Mouse (Mus musculus): ENCODE data around the gene Acadsb. TPM values are rescaled to one million over a fixed set of nuclear protein-coding genes. Genes with fewer than 3 reads are reported as not detected.
"Not testable (repeated sequence)": the region's sequence is repeated elsewhere in the genome, so short reads cannot be mapped to it uniquely, and the experiment has no call there.

Gene Acadsb
- polyA plus RNA-seq (2012; rRNA removed), result 22.1 and 23.1 TPM in 2 replicates

DNA sequence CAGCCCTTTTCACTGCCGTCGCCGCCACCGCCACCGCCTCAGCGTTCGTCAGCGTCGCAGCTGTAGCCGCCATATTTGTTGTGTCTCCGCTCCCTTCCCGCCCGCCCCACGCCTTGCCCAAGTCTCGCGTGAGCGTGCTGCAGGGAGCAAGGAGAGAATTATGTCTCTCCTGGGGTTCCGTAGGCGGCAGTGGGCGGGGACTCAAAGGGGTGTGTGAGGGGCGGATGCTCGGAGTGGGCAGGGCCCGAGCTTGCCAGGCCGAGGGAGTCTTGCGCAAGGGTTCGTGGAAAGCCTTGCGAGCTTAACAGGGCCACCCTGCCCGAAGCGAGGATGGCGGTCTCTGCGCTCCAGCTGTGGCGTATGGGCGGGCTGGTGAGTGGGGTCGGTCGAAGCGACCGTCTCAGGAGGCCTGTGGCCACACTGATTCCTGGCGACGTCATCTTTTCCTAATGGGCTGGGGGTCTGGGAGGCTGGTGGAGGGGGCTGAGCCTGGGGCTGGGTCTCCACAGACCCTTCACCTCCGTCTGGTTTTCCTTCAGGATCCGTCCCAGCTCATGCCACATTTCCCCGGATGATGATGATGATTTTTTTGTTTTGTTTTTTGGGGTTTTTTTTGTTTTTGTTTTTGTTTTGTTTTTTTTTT is at the start of gene Acadsb, which contains the start of gene Ikzf5:
TSS of gene Acadsb (plus strand) at position 186 of the 643 bp plus-strand sequence.
TSS of gene Ikzf5 (minus strand) at position 106 of the 643 bp plus-strand sequence.
- peak; percentile 79 for DNase-seq (ENCODE audit: low read depth)

DNA sequence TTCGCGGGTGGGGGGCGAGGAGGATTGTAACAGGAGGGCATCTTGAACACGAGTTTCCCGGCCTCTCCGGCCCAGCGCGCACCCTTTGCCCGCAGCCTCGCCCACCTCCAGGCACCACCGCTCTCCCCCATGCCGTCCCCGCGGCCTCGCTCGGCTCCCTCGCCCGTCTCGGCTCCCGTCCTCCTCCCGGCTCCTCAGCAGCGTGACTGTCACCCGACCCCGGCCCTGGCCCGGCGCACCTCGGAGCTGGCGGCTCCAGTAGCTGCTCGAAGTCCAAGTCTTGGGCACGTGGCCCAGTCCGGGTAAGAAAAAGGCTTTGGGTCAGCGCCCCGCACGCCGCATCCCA is 48.2 kb upstream of the Acadsb start:
- DNase-seq (ENCODE audit: low read depth), result no peak

DNA sequence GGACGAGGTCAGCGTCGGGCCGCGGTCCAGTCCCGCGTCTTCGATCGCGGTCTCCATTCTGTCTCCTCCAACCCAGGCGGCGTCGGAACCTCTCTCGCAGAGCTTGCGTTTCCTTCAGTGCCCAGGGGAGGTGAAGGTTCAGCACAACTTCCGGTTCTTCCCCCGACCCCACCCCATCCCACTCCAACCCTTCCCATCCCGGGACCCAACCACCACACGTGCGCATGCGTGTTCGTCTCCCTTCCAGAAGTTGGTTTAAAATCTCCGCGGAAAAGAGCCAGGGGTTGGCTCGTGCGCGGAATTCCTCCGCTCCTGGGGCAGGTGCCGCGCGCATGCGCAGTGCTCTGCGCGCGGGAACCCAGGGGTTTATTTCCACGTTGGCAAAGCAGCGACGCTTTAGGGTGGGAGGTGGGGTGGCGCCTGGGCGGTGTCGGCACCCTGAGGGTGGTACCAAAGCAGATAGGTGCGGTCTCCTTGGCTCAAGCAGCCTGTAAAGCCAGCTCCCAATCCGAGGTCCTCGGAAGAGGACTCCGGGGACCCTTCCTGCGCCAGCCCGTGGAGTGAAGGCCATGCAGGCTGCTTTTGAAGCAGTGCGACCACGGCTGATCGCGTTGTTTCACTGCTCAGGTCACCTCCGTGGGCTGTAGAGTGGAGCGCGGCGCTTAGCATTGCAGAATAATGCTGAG is 47.6 kb upstream of the Acadsb start, which contains the start of gene 2310057M21Rik:
TSS of gene 2310057M21Rik (minus strand) at position 145 of the 686 bp plus-strand sequence.
- peak; percentile 87 for DNase-seq (ENCODE audit: low read depth)

GRCm38 (mm10) chr7:131364131-131364530 is 46.3 kb upstream of the Acadsb start:
- DNase-seq (ENCODE audit: low read depth), result no peak

DNA sequence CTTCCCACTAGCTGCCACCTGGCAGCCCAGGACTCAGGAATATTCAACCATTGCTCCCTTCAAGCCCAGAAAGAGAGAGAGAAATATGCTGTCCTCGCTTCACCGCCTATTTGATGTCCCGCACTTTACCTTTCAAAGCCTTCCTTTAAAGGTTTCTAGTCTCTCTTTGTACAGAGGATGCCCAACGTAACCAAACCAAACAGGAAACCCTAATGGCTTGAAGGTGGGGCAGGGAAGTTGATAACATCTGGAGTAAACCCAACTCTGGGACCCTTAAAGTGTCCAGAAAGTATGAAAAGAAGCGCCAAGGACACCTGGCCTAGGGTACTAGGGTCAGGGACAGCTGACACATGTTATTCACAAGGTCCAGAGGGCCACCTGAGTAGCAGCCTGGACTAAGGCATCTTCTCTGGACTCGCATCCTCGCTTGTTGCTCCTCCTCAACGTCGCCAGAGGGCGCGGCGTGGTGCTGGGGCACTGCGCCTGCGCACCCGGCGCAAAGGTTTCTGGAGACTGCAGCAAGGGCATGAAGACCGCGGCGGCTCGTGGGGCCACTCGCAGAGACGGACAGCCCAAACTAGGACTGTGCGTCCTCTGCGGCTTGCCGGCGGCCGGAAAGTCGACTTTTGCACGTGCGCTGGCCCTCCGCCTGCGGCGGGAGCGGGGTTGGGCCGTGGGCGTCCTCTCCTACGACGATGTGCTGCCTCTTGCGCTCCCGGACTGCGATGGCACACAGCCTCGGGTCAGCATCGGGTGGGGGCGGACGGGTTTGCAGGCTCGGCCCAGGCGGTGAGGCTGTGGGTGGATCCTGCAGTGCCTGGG is 39.5 kb upstream of the Acadsb start, which contains the start of gene Pstk:
TSS of gene Pstk (plus strand) at position 494 of the 822 bp plus-strand sequence.
- peak; percentile 51 for DNase-seq (ENCODE audit: low read depth)

GRCm38 (mm10) chr7:131371470-131371860 is 38.9 kb upstream of the Acadsb start:
- no peak for DNase-seq (ENCODE audit: low read depth)

GRCm38 (mm10) chr7:131371880-131372651 is 38.3 kb upstream of the Acadsb start:
- DNase-seq (ENCODE audit: low read depth), result no peak

DNA sequence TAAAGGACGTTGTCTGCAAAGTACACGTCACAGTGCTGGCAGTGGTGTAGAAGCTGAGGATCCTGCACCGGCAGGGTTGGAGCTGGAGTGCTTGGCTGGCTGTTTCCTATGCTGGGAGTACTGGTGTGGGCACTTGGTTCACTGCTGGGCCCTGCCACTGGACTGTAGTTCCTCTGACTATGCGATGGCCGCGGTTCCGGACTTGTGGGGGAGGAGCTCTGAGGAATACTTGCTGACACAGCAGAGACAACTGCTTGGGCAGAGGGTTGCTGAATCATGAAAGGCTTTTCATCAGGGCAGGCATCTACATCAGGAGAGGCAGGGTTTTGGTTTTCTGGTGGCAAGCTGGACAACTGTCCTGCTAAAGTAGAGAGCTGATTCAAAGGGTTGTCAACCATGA is 18.6 kb upstream of the Acadsb start:
- not testable (repeated sequence) for DNase-seq (ENCODE audit: low read depth)

DNA sequence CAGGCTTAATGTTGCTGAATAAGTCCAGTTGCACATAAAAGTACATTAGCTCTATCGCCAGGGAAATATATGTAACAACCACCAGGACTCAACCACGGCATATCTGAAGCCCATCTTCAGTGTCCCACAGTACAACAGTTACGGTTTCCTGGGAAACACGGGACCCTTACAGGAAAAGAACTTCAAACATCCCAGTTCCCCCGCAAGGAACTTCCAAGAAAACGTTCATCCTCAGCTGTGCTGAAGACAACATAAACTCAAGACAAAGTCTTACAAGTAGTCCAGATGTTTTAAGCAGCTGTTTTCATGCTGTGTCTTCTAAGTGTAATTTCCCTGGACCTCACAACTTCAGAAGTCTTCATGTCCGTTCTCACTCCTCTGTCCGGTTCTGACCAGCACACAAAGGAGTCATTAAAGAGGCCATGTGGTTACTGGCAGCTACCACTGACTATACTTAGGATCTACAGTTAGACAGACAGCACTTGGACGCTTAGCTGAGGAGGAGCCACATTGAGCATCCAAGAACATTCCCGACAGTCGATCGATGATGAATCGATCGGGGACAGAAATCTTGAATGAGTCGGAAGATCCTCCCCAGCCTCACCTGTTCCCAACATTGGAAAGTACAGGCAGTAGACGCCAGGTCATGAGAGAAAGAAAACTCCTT is 947 bp upstream of the Acadsb start:
- DNase-seq (ENCODE audit: low read depth), result no peak

DNA sequence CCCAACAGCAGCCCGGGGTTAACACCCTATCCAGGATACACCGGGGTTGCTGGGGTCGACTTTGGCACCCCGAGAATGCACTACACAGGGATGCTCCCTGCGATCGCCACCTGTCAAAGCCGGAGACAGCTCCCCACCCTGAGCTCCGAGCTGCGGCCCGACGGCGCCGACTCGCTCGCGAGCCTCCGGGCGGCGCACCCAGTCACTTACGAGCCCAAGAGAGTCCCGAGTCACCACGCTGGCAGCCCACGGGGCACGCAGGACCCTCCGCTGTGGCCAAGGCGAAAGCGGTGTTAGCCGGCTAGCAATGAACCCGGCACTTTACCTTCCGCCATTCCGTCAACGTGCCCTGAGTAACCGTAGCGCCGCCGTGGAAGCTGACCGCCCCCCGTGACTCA is 414 bp upstream of the Acadsb start:
- no peak for DNase-seq (ENCODE audit: low read depth)

- DNase-seq (ENCODE audit: low read depth), result no peak
These were observed 980 bp downstream of the Acadsb start for GRCm38 (mm10) chr7:131411221-131411940.

GRCm38 (mm10) chr7:131411941-131412270 is 1.5 kb downstream of the Acadsb start:
- DNase-seq (ENCODE audit: low read depth), result peak; percentile 61

- not testable (repeated sequence) for DNase-seq (ENCODE audit: low read depth)
These were observed 6.3 kb downstream of the Acadsb start for GRCm38 (mm10) chr7:131416742-131417141.

DNA sequence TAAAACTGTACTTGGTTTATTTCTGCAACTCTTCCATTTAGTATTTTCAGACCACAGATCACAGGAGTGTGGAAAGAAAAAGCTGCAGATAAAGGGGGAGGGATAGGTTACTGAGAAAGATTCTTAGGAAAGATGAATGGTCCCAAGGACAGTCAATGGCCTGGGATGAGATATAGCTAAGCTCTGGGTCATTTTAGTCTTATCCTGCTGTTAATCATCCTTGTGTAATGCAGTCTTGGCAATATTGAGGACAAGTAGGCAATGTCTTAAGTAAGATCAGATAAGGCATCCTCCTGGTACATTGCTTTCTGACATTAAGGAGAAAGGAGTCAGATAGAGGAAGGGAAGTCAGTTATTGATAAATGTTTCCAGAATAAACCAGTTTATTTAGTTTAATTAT is 7.2 kb downstream of the Acadsb start:
- DNase-seq (ENCODE audit: low read depth), result peak; percentile 56

- DNase-seq (ENCODE audit: low read depth), result no peak
These were observed 14.5 kb downstream of the Acadsb start for GRCm38 (mm10) chr7:131424912-131425311.

- DNase-seq (ENCODE audit: low read depth), result no peak
These were observed 16.9 kb downstream of the Acadsb start for GRCm38 (mm10) chr7:131427331-131427730.

GRCm38 (mm10) chr7:131432244-131432643 is 21.8 kb downstream of the Acadsb start:
- no peak for DNase-seq (ENCODE audit: low read depth)

DNA sequence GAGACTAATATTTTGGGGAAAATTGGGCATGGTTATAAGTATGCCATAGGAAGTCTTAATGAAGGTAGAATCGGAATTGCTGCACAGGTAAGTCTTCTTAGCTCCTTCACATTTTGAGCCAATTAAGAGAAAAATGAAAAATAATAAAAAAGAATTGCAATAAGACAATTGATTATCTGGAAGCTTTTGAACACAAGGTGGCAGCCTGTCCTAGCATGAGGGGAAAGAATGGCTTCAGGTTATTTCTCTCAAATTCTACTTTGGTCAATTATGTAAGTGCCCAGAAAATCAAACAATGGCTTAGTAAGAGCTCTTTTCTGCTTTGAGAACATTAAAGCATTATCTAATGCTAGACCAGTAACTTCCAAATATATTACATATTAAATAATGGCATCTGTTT is 23.9 kb downstream of the Acadsb start:
- no peak for DNase-seq (ENCODE audit: low read depth)

- DNase-seq (ENCODE audit: low read depth), result no peak
These were observed 26.6 kb downstream of the Acadsb start for GRCm38 (mm10) chr7:131437051-131437450.

GRCm38 (mm10) chr7:131456714-131457113 is 46.3 kb downstream of the Acadsb start:
- no peak for DNase-seq (ENCODE audit: low read depth)

All from gonadal fat pad, adult 2 months (tissue).